In the genomic region with DNA sequence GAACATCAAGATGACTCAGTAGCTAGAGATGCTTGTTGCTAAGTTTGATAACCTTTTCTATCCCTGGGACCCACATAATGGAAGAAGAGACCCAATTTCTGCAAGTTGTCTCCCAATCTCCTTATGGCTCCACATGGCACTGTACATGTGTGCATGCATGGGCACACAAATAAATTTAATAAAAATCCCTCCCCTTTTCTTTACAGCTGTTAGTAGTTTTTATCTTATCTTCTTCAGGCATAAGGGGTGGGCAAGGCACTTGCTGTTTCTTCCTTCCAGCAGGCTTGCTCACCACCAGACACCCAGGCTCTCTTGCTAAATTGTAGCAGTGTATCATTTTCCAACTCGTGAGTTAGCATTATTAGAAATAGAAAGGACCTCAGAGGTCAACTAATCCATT, we compare ENCODE assay signal across 25 mouse cellular contexts.
DNase-seq lines count a peak whose midpoint lies in the region; ATAC-seq and TF ChIP-seq lines count a peak whose summit lies in the region.
"Had no signal": no experiment of that assay in that cellular context is flagged by ENCODE, and none has a peak within 500 bp of the region (broad histone marks: within the 10 kb centered on the region; RNA-seq: fewer than 3 reads in every experiment).

No protein-coding gene starts in this region.

- H3K4me1 ChIP-seq in liver, embryonic 13.5 days (replicated peaks) = peaks cover 54% of the 10 kb centered on the region
- peaks cover 6% of the 10 kb centered on the region for H3K4me1 ChIP-seq in heart, adult 2 months (ENCODE audit: control insufficient read depth, insufficient read depth, low read length)
- H3K4me1 ChIP-seq: intestine, embryonic 15.5 days; midbrain, embryonic 15.5 days had no signal

- peak overlapping the region; percentile 31; the same call in 1 of the 2 replicates for H3K27ac ChIP-seq in gastrocnemius, adult 2 months
- H3K27ac ChIP-seq in liver, embryonic 13.5 days = peak overlapping the region; percentile 61
- H3K27ac ChIP-seq in heart, adult 2 months = no peak overlapping the region
- no peak overlapping the region for H3K27ac ChIP-seq in left cerebral cortex, adult 2 months
- H3K27ac ChIP-seq: embryonic facial prominence, embryonic 15.5 days; hindbrain, embryonic 10.5 days; intestine, embryonic 15.5 days; midbrain, embryonic 15.5 days; neural tube, embryonic 12.5 days had no signal

- DNase-seq in gastrocnemius, adult 2 months = no peak
- DNase-seq in gastrocnemius, postnatal 25 days = no peak
- DNase-seq in liver, embryonic 13.5 days = peak; percentile 47
- DNase-seq in lung, postnatal 25 days (ENCODE audit: low spot score) = no peak
- DNase-seq in heart, adult 2 months = no peak
- no peak for DNase-seq in left cerebral cortex, adult 2 months (ENCODE audit: extremely low spot score in 1 of 2, low spot score in 2 of 2)
- DNase-seq: cerebellum, adult 8-10 months; forebrain, postnatal 0 days; lung, adult 2 months; lung, postnatal 14 days; retina, postnatal 1 day; thymus, adult 2 months; thymus, postnatal 4 days had no signal

- intact Hi-C loops in gastrocnemius, adult 2 months (cut with DNase I) = no loop called here
- intact Hi-C loops in heart, adult 2 months (cut with DNase I) = no loop called here
- intact Hi-C loops in left cerebral cortex, adult 2 months (cut with DNase I) = no loop called here

- no peaks in the 10 kb centered on the region; the same call in 1 of the 2 replicates for H3K79me2 ChIP-seq in heart, adult 2 months (replicated peaks; ENCODE audit: control insufficient read depth, insufficient read depth, low read length)

- no peaks in the 10 kb centered on the region for H3K27me3 ChIP-seq in liver, embryonic 13.5 days
- H3K27me3 ChIP-seq in heart, adult 2 months (ENCODE audit: control insufficient read depth, insufficient read depth, low read length) = no peaks in the 10 kb centered on the region
- H3K27me3 ChIP-seq: embryonic facial prominence, embryonic 15.5 days; intestine, embryonic 15.5 days; limb, embryonic 12.5 days; megakaryocyte, embryonic 14.5 days; midbrain, embryonic 15.5 days; neural tube, embryonic 12.5 days; Patski had no signal

- no peaks in the 10 kb centered on the region for H3K36me3 ChIP-seq in liver, embryonic 13.5 days
- H3K36me3 ChIP-seq in heart, adult 2 months (ENCODE audit: control insufficient read depth, insufficient read depth, low read length) = peaks cover 15% of the 10 kb centered on the region
- H3K36me3 ChIP-seq: embryonic facial prominence, embryonic 15.5 days; hindbrain, embryonic 10.5 days; intestine, embryonic 15.5 days; limb, embryonic 12.5 days; midbrain, embryonic 15.5 days; neural tube, embryonic 12.5 days had no signal

- peak; percentile 91 for ATAC-seq in erythroblast, adult 5-6 weeks (replicated peaks; ENCODE audit: low FRiP score, poor library complexity, severe bottlenecking)
- peak; percentile 91 for ATAC-seq in liver, embryonic 13.5 days (ENCODE audit: low read depth)
- peak; percentile 96 for ATAC-seq in megakaryocyte-erythroid progenitor cell, adult 5-6 weeks (replicated peaks; ENCODE audit: low FRiP score, low TSS enrichment, poor library complexity, severe bottlenecking)
- ATAC-seq: forebrain, postnatal 0 days; hindbrain, embryonic 16.5 days; intestine, embryonic 15.5 days; midbrain, embryonic 15.5 days; Patski had no signal

- H3K4me2 ChIP-seq in liver, embryonic 13.5 days = peak overlapping the region; percentile 22
- H3K4me2 ChIP-seq: embryonic facial prominence, embryonic 15.5 days; heart, embryonic 11.5 days; intestine, embryonic 15.5 days; limb, embryonic 12.5 days; midbrain, embryonic 15.5 days; neural tube, embryonic 12.5 days had no signal

- H3K9ac ChIP-seq in liver, embryonic 13.5 days = peak overlapping the region; percentile 22; the same call in 1 of the 2 replicates
- H3K9ac ChIP-seq in heart, adult 2 months (ENCODE audit: low read depth, low read length) = no peak overlapping the region
- H3K9ac ChIP-seq: embryonic facial prominence, embryonic 15.5 days; forebrain, postnatal 0 days; intestine, embryonic 15.5 days; limb, embryonic 12.5 days; midbrain, embryonic 15.5 days; neural tube, embryonic 12.5 days had no signal

- TF ChIP-seq CTCF in gastrocnemius, adult 2 months (IDR thresholded peaks at IDR 0.05) = no peak
- TF ChIP-seq CTCF in heart, adult 2 months (IDR thresholded peaks at IDR 0.05) = no peak
- no peak for TF ChIP-seq CTCF in left cerebral cortex, adult 2 months (IDR thresholded peaks at IDR 0.05)

- no peak overlapping the region for H3K4me3 ChIP-seq in gastrocnemius, adult 2 months
- H3K4me3 ChIP-seq in liver, embryonic 13.5 days (replicated peaks) = no peak overlapping the region
- H3K4me3 ChIP-seq in heart, adult 2 months = no peak overlapping the region
- no peak overlapping the region for H3K4me3 ChIP-seq in left cerebral cortex, adult 2 months
- H3K4me3 ChIP-seq: embryonic facial prominence, embryonic 15.5 days; hindbrain, embryonic 10.5 days; intestine, embryonic 15.5 days; limb, embryonic 12.5 days; megakaryocyte, embryonic 14.5 days; midbrain, embryonic 15.5 days; neural tube, embryonic 12.5 days had no signal

- 15% methylated on average over 1 of the region's 1 CpGs for WGBS in liver, embryonic 13.5 days (ENCODE audit: insufficient replicate concordance)
- WGBS in heart, adult 2 months = 51% methylated on average over 1 of the region's 1 CpGs

- no peak for TF ChIP-seq EP300 in heart, adult 2 months (IDR thresholded peaks at IDR 0.05; ENCODE audit: insufficient read depth, low read depth, low read length)

- no peak for TF ChIP-seq POLR2A in heart, adult 2 months (IDR thresholded peaks at IDR 0.05; ENCODE audit: insufficient read depth, low read depth, low read length)

- H3K9me3 ChIP-seq in liver, embryonic 13.5 days (replicated peaks) = no peaks in the 10 kb centered on the region
- H3K9me3 ChIP-seq: embryonic facial prominence, embryonic 15.5 days; hindbrain, embryonic 10.5 days; intestine, embryonic 15.5 days; limb, embryonic 12.5 days; megakaryocyte, embryonic 14.5 days; midbrain, embryonic 15.5 days; neural tube, embryonic 12.5 days had no signal

Comparison
In these comparisons a context has a peak if more than half of its experiments do, and no peak if none do; other contexts are left out.
1. H3K27ac ChIP-seq: peak in gastrocnemius, adult 2 months (single experiment) and liver, embryonic 13.5 days (single experiment); none in heart, adult 2 months (single experiment) and left cerebral cortex, adult 2 months (single experiment).
2. Peak in every context shown above with its lines, with median percentiles within 50 percentile points of each other: ATAC-seq.